Mouse (Mus musculus) midbrain, embryonic 13.5 days (tissue): ENCODE measurements at regions not wholly inside any gene's neighbourhood (a gene's known extent, or its start where the extent isn't known, plus 50 kb on each side); places are given as distances from the start of the nearest gene placed in this dataset.

Source experiments
- ATAC-seq: fragments of 200-750 bp; cut with Nextera tagmentation; 2 replicates; pipeline ENCODE4 v1.8.0; 2017; ENCODE audit warnings: mild to moderate bottlenecking, moderate TSS enrichment, moderate library complexity
- H3K27ac ChIP-seq: fragments of 300-500 bp; sonication (generic); 2 replicates; pipeline ENCODE4 v1.5.1; 2015; ENCODE audit warnings: inconsistent platforms, mild to moderate bottlenecking, moderate library complexity
- H3K27me3 ChIP-seq: fragments of 300-500 bp; sonication (generic); 2 replicates; pipeline ENCODE4 v1.6.1; 2015; ENCODE audit warnings: mild to moderate bottlenecking, inconsistent platforms
- H3K36me3 ChIP-seq: fragments of 300-500 bp; sonication (generic); 2 replicates; pipeline ENCODE4 v1.6.1; 2015; ENCODE audit warnings: mild to moderate bottlenecking, inconsistent platforms
- H3K4me1 ChIP-seq: fragments of 300-500 bp; sonication (generic); replicated peaks from 2 replicates; pipeline ENCODE4 v1.6.1; 2015; ENCODE audit warnings: inconsistent platforms
- H3K4me2 ChIP-seq: fragments of 300-500 bp; sonication (generic); replicated peaks from 2 replicates; pipeline ENCODE4 v1.6.1; 2015; ENCODE audit warnings: moderate library complexity, mild to moderate bottlenecking, inconsistent platforms
- H3K4me3 ChIP-seq: fragments of 300-500 bp; sonication (generic); replicated peaks from 2 replicates; pipeline ENCODE4 v1.5.1; 2015; ENCODE audit warnings: mild to moderate bottlenecking, inconsistent platforms
- H3K9ac ChIP-seq: fragments of 300-500 bp; sonication (generic); replicated peaks from 2 replicates; pipeline ENCODE4 v1.6.1; 2015; ENCODE audit warnings: mild to moderate bottlenecking, inconsistent platforms
- H3K9me3 ChIP-seq: fragments of 300-500 bp; sonication (generic); 2 replicates; pipeline ENCODE4 v1.6.1; 2016; ENCODE audit warnings: mild to moderate bottlenecking, inconsistent platforms
- WGBS: fragments of 180-500 bp; shearing (Covaris S2); methylation state at CpG from one replicate; pipeline ENCODE4 v1.1.7; 2015; 5-methylcytosine and 5-hydroxymethylcytosine counted together

DNA sequence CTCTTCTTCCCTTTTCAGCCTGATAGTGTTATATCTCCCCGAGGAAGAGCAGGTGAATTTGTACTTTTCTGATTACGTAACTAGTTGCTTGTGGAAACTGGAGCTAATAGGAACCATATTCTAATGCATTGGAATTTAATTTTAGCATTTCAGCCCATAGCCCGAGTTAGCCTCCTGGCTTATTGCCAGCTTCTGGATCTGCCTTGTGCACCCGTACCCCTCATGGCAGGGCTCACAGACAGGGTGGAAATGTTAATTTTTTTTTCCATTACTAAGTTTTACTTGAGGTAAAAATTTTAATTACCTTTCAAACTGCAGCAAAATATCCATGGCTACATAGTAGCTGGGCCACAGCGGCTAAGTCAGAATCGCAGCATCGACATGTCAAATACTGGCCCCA is 72.4 kb upstream of the Ndufb6 start:
- Histone ChIP-seq H3K4me2 (no peak overlapping the region), H3K9ac (no peak overlapping the region)
- no peak for ATAC-seq

GRCm38 (mm10) chr4:40351090-40351489 is 71.9 kb upstream of the Ndufb6 start:
- no peaks in the 10 kb centered on the region for H3K9me3 ChIP-seq
- no peak for ATAC-seq
- H3K4me3 ChIP-seq: no peak overlapping the region
- H3K36me3 ChIP-seq: no peaks in the 10 kb centered on the region
- no peaks in the 10 kb centered on the region for H3K4me1 ChIP-seq
- 84% methylated on average over 4 of the region's 4 CpGs for WGBS
- no peaks in the 10 kb centered on the region for H3K27me3 ChIP-seq
- H3K4me2 ChIP-seq: no peak overlapping the region
- H3K9ac ChIP-seq: no peak overlapping the region
- H3K27ac ChIP-seq: no peak overlapping the region

More for the DNA sequence above, 72.4 kb upstream of the Ndufb6 start:
- Histone ChIP-seq H3K27ac (no peak overlapping the region), H3K4me1 (no peaks in the 10 kb centered on the region), H3K36me3 (no peaks in the 10 kb centered on the region), H3K27me3 (no peaks in the 10 kb centered on the region), H3K9me3 (no peaks in the 10 kb centered on the region), H3K4me3 (no peak overlapping the region)
- WGBS: 85% methylated on average over 7 of the region's 7 CpGs

DNA sequence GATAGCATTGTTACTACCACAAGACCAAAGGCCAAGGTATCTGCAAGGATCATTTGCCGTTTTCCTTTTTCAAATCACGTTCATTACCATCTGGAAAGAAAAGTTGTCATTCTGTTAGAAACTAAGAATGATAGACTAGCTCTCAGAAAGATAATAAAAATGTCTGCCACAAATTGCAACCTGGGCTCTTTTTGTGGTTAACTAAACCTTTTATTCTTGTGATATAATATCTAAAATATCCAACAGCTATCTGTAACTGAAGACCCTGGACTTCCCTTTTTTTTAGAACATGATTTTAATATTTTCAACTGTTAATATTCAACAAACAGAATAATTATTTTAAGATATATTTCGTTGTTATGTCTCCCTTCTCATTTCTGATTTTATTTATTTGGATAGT is 66.6 kb upstream of the Ndufb6 start:
- H3K36me3 ChIP-seq: no peaks in the 10 kb centered on the region
- no peaks in the 10 kb centered on the region for H3K9me3 ChIP-seq
- no peaks in the 10 kb centered on the region for H3K27me3 ChIP-seq
- H3K27ac ChIP-seq: no peak overlapping the region
- H3K4me1 ChIP-seq: no peaks in the 10 kb centered on the region
- H3K9ac ChIP-seq: no peak overlapping the region
- H3K4me2 ChIP-seq: no peak overlapping the region
- WGBS: 83% methylated on average over 3 of the region's 3 CpGs
- no peak overlapping the region for H3K4me3 ChIP-seq
- no peak for ATAC-seq

GRCm38 (mm10) chr4:40342181-40342580 is 63.0 kb upstream of the Ndufb6 start:
- Histone ChIP-seq H3K4me1 (no peaks in the 10 kb centered on the region), H3K4me2 (no peak overlapping the region), H3K27me3 (no peaks in the 10 kb centered on the region), H3K27ac (no peak overlapping the region), H3K9me3 (no peaks in the 10 kb centered on the region), H3K4me3 (no peak overlapping the region), H3K36me3 (no peaks in the 10 kb centered on the region), H3K9ac (no peak overlapping the region)
- no peak for ATAC-seq
- WGBS: 87% methylated on average over 3 of the region's 3 CpGs

- H3K9me3 ChIP-seq: no peaks in the 10 kb centered on the region
- H3K9ac ChIP-seq: no peak overlapping the region
- 29% methylated on average over 1 of the region's 1 CpGs for WGBS
- no peak overlapping the region for H3K4me3 ChIP-seq
- no peaks in the 10 kb centered on the region for H3K4me1 ChIP-seq
- no peaks in the 10 kb centered on the region for H3K36me3 ChIP-seq
- no peak for ATAC-seq
- H3K4me2 ChIP-seq: no peak overlapping the region
- no peaks in the 10 kb centered on the region for H3K27me3 ChIP-seq
- no peak overlapping the region for H3K27ac ChIP-seq
Measured at GRCm38 (mm10) chr4:40334841-40335240, 55.6 kb upstream of the Ndufb6 start.

GRCm38 (mm10) chr4:40329737-40330136 is 50.5 kb upstream of the Ndufb6 start:
- 83% methylated on average over 5 of the region's 5 CpGs for WGBS
- H3K9ac ChIP-seq: no peak overlapping the region
- H3K9me3 ChIP-seq: no peaks in the 10 kb centered on the region
- no peaks in the 10 kb centered on the region for H3K4me1 ChIP-seq
- no peaks in the 10 kb centered on the region for H3K27me3 ChIP-seq
- no peak overlapping the region for H3K4me2 ChIP-seq
- H3K27ac ChIP-seq: no peak overlapping the region
- no peak for ATAC-seq
- H3K4me3 ChIP-seq: no peak overlapping the region
- no peaks in the 10 kb centered on the region for H3K36me3 ChIP-seq
